Mouse (Mus musculus) neutrophil, adult 5-6 weeks (primary cell): ENCODE measurements around the gene Lancl3. TPM values are rescaled to one million over a fixed set of nuclear protein-coding genes. Genes with fewer than 3 reads are reported as not detected.

Experiments used
- ATAC-seq: fragments of 151-379, 151-347 bp; 2 replicates; pipeline ENCODE4 v1.8.0; 2017; ENCODE audit warnings: mild to moderate bottlenecking, moderate TSS enrichment; ENCODE audit not compliant: insufficient number of reproducible peaks, poor library complexity, low FRiP score, severe bottlenecking; ENCODE audit errors: extremely low read depth
- total RNA-seq: library from RNA; stranded (forward); fragments of 200-1000 nt; gene quantifications from 2 replicates; pipeline ENCODE4 v1.2.3, GENCODE M21; 2017

Lancl3 gene
- total RNA-seq: 0.37 and 0.93 TPM in 2 replicates

DNA sequence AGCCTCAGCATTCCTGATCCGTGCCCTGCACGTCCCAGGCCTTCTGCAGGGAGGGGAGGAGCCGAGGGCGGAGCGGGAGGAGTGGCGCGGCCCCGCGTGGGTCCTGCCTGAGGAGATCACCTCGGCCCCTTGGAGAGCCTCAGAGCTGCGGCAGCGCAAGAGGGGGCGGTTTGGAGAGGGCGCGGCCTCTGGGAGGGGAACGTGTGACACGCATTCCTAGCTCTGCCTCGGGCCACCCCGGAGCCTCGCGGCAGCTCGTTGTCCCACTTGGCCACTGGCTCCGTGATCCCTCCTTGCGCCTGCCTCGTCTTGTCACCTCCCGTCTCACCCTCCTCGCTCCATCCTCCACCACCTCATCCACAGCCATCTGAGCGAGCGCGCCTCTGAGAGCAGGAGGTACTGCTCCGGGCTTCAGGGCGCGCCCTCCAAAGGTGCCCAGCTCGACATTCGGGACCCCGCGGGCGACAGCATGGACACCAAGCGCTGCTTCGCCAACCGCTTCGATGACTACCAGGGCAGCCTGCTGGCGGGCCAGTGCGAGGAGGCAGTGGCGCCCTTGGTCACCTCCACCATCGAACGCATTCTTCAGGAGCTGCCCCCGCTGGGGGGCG lies at the start of gene Lancl3:
Lancl3 (plus strand) TSS at position 142 of the 611 bp plus-strand sequence.
- peak; percentile 16; the same call in 1 of the 2 replicates for ATAC-seq

DNA sequence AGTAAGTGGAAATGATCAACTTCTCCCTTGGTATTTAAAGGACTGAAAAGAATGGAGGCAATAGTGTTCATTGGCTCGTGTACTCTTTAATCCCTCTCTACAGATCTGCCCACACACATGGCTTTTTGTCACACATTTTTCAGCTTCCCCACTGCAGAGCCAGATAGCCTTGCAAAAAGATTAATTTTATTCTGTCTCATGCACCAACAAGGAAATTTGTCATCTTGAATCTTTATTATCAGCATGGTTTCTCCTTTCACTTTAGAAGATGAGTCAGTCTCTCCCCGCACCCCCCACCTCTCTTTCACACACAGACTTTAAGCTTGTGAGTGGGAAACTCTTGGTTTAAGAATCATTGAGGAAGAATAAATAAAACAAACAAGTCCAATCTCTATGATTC lies 20.7 kb upstream of the Lancl3 start:
- no peak for ATAC-seq

DNA sequence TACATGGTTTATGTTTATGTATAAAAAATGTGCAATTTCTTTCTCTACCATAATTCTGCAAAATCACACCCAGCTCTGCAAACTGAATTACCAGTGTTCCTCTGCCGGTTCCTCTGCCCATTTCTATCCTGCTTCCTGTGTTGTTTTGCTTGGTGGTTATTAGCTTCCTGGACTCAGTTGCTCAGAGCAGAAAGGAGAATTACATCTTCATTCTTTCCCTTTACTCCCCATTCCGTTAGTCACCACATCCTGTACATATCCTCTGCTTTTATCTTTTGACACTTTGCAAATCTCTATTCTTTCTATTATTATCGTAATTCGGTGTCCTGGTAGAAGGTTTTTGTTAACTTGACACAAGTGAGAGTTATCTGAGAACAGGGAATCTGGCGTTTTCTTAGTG lies 18.1 kb upstream of the Lancl3 start:
- ATAC-seq: no peak

DNA sequence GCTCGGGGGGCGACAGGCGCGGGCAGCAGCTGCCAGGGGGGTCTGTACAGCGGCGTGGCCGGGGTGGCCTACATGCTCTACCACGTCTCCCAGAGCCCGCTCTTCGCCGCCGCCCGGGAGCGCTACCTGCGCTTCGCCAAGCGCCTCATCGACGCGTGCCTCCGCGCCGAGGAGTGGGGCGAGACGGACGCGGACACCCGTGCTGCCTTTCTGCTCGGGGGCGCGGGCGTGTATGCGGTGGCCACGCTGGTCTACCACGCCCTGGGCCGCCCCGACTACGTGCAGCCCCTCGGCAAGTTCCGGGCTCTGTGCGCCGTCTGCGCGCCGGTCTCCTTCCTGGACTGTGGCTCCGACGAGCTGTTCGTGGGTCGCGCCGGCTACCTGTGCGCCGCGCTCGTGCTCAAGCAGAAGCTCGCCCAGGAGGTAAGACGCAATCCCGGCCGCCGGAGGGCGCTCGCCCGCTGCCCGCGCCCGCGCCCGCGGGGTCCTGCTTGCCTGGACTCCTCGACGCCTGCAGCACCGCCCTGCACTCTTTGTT lies 747 bp downstream of the Lancl3 start:
- no peak for ATAC-seq

DNA sequence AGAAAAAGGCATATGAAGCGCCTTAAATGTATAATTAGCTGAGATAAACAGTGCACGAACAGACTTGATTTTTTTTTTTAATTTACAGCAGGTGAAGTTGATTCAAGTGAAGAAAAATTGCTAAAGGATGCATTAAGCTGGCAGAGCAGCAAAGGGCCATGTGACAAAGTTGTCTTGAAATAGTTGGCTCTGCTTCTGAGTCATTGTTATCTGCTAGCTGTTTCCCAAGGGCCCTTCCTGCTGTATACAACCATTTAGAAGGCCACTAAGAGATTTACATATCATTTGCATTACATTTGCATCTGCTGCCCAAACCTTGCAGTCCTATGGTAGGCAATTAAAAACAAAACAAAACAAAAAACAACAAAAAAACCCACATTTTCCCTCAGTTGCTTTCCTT lies 2.3 kb downstream of the Lancl3 start:
- no peak for ATAC-seq

DNA sequence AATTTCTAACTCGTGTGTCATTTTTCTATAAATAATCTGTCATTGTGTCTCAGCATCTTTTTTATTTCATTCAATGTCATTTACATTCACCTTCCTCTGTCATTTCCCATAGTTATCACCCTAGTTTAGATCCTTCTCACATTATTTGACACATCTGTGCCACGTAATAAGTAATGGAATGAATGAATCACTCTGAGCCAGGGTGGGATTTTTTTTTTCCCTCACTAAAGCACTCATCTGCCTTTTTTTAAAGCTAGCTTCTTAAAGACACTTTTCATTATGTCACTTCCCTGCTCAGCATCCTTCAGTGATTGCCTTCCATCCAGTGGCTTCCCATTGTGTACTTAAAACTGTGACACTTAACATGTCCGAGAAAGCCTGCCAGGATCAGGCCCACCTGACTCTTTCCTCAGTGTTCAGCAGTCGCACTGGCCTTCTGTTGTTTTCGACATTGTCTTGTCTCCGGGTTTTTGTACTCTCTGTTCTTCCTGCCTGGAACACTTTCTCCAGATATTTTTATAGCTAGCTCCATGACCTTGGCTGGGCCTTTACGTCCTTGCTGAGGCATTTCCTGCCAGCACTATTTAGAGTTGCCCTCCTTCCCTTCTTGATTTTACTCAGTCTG lies 3.2 kb downstream of the Lancl3 start:
- ATAC-seq: no peak

DNA sequence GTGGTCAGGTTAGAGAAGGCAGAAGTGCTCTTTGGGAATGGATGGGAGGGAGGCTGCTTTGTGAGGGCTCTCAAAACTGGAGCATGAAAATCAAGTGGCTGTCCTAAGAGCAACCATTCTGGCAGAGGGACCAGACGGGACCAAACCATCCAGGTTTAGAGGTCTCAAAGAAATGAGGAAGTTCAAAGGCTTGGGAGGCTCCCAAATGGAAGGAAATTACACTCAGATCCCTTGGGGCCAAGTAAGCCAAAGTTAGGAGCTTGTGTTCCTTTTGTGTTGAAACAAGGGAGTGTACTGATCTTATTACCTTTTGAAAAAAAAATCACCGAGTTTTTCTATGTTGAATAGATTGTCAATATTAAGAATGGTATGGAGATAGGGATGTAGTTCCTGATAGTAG lies 5.4 kb downstream of the Lancl3 start:
- ATAC-seq: no peak

DNA sequence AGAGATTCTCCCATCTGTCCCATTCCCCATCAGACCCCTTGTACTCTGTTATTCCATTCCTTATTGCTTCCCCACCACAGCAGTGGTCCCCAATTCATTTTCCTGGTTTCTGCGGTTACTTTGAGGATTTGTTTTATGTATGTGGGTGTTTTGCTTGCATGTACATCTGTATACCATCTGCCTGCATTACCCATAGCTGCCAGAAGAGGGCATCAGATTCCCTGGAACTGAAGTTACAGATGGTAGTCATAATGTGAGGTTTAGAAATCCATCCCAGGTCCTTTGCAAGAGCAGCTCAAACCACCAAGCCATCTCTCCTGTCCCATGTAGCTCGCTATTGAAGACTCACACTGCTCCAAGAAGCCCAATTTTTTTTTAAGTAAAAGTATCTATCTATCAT lies 16.5 kb downstream of the Lancl3 start:
- ATAC-seq: no peak

DNA sequence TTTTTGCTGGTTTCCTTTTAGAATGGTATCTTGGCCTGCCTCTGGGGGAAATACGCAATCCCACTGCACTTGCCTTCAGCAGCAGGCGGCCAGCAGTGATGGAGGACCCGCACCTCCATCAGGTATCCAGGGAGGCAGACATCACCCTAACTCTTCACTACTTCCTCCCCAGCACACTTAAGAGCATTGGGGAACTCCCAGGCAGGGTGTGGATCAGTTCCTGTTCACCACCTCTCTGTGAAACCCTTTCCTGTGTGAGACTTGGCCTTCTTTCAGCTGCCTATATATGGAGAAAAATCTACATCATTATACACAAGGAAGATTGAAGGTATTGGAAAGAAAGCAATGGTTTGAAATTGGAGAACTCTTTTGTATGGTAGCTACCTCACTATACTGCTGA lies 19.9 kb downstream of the Lancl3 start:
- peak; percentile 94 for ATAC-seq

DNA sequence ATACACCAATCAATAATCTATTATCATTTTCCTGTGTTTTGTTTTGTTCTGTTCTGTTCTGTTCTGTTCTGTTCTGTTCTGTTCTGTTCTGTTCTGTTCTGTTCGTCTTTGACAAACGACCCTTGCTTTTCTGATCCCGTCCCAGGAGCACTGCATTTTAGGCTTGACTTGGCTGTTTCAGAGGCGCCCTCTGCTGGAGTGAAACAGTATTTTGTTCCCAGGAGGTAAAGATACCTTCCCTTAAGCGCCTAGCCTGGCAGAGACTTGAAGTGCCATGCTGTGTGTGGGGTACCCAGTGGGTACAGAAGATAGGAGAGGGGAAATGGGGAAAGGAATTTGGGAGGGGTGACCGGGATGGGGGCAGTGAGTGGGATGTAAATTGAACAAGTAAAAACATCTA lies 21.5 kb downstream of the Lancl3 start:
- ATAC-seq: peak; percentile 41; the same call in 1 of the 2 replicates

DNA sequence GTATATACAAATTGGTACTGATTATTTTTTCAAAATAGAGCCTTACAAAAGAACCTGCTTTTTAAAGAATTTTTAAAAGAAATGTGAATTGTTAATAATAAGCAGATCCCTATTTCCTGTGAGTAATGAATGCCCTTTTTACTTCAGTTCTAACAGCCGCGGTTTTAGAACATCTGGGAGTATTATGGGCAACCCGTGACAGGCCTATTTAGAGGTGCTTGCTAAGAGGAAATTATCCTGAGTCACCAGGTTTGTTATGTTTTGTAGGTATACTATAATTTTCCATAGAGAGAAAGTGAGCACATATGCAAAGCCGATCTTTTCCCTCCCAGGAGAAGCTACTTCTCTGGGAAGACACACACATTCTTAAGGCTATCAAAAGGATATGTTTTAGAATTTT lies 22.0 kb downstream of the Lancl3 start:
- ATAC-seq: no peak

DNA sequence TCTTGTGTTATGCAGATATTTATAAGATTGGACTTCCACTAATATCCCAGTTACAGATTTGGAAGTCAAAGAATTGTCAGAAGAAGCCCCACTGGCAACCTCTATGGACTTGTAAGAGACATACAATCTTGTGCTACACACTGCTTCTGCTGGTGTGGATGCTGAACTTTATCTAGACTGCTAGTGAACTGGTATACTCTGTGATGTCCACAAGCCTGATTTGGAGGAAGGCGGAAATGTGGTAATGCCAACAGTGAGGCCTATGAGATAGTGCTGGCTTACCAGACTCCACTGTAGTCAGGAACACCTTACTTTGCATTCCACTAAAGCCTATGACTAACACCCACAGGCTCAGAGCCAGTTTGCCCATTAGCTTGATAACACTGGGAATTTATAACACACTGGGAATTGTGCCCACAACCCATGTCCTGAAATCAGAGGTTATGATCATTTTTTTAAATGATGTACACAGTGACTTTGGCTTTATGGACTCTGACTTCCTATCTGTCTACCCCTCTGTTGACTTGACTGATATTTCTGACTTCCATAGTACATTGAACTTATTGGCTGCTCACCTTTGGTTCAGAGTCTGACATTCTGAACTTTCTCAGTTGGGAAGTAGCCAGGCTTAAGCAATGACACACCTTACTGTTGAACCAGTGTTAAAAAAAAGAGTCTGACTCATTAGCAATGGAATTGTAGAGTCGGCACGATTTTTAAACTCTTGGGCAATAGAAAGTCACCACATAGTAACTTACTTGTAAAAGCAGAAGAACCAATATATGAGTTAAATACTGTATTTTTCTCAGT lies 22.9 kb downstream of the Lancl3 start:
- no peak for ATAC-seq

DNA sequence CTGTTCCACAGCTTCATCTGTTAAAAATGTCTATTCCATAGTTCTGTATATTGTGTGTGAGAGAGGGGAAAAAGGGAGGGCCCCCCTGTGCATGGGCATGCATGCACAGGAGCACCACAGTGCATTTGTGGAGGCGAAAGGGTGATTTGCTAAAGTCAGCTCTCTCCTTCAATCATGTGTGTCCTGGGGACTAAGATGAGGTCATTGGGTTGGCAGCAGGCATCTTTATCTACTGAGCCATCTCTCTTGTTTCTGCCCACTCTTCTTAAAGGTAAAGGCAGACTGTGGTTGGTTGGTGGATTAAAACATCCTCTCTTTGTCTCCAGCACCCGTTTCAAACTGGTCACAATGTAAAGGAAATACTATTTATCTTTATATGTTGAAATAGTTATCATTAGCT lies 27.4 kb downstream of the Lancl3 start:
- ATAC-seq: no peak

DNA sequence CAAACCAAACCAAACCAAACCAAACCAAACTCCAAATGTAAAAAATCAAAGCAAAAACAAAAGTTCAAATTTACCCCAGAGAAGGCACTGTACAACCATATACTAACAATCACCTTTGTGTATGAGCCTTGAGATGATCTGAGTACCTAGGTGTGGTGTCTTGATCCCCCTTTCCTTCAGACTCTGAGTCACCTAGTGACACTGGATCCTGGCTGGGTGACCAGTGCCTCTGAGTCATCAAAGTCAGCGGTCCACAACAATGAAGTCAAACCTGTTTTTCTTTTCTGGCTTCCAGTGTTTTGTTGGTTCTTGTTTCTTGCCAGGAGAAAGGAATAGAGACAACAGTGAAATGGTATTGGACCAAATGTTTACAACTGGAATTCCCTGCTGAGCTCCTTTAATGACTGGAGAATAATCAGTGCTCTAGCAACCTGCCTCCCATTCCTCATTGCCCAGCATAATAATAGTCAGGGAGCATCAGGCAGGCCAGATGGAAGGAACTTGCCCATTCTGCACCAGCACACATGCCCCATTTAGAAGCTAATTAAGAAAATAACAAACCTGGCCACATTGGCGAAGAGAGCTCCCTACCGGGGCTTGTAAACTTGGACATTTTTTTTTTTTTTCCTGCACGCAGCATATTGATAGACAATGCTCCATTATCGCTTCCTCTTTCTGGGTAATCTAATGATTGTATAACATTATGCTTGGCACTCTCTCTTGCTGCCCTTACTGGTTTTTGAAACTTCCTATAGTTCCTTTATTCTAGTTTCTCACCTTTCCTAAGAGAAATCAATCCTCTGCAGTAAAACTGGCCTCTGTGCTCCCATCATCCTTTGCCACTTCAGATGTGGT lies 41.3 kb downstream of the Lancl3 start:
- no peak for ATAC-seq

DNA sequence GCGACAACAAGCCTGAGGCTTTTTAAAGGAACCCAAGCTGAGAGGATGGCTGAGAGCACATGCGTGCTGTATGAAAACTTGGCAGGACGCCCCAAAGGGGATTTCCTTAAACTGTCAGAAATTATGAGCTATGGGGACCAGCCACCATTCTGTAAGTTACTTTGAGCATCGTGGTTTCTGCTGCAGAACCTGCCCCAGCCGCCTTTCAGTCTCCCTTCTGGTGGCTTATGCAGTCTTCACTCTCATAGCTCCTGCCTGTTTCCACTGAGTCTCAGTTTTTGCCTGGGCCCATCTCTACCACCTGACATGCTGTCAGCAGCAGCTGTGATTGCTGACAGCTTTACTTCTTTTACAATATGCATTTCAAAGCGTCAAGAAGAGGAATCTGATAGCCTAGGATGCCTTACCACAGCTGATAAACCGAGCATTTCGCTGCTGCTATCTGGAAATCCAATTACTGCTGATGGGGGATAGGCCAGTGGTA lies 43.7 kb downstream of the Lancl3 start:
- no peak for ATAC-seq

DNA sequence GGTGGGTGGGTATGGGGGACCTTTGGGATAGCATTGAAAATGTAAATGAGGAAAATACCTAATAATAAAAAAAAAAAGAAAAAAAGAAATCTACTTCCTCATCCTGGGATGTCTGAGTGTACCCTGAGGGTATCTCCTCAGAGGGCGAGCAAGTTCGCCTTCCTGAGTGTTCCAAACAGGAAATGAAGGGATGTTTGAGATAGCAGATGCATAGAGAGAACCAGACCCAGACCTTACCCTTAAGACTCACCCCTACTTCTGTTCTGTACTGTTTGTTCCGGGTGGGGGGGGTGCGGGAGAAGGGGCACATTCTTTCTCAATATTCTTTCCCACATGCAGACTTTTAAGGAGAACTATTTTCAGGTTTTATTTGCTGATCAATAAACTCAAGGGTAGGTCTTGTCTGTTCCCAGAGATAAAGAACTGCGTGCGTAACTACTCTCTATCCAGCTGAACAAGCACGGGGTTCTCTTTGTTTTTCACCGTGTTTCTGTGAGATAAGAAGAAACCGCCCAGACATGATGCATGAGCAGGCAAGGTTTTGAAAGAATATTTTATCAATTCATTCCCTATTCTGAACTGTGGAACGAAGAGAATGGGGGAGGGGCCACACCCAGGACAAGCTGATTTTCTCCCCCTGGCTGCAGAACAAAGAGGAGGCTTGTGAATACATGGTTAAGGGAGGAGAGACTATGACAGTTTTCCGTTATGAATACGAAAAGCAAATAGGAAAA lies 45.1 kb downstream of the Lancl3 start:
- no peak for ATAC-seq

DNA sequence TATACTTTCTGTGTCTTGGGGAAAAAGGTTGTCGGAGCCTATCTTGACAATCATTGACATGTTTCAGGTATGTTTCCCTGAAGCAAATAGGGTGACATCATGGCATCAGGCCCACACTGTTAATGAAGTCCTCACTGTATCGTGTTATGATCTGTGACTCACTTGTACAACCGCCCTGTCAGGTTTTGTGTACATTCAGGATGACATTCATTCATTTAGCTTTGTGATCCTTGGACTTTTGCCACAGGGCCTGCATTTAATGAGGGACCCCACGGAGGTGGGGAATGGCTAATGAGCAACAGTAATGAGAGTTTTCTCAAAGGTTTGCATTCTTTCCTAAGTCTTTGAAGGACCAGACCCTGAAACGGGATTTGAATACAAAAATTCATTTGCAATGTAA lies 49.2 kb downstream of the Lancl3 start:
- no peak for ATAC-seq

DNA sequence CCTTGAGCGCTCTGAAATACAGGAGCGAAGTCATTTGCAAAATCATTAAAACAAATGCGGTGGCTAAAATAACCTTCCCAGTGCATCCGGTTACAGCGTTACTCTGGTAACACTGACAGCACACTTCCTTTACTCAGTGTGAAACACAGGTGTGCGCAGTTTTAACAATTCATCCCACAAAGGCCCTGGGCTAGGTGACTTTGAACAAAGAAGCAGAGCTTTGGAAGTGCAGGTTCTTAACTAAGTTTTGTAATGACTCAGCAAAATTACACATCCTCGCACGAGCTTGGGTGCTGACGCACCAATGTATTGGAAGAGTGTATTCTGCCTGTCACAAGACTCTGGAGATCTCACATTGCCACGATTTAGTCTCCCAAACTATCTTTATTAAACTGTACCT lies 54.3 kb downstream of the Lancl3 start:
- ATAC-seq: peak; percentile 36; the same call in 1 of the 2 replicates
